Mouse (Mus musculus): ENCODE measurements around the gene Zfp408. TPM values are rescaled to one million over a fixed set of nuclear protein-coding genes. Genes with fewer than 3 reads are reported as not detected.

Gene Zfp408
- polyA plus RNA-seq, 1 experiment: 11.8 TPM

GRCm38 (mm10) chr2:91689452-91689851 is 39.9 kb upstream of the Zfp408 start:
- TF ChIP-seq MYOG (IDR thresholded peaks at IDR 0.05; ENCODE audit: control insufficient read depth in 1 of 3, insufficient read depth in 1 of 3, insufficient read length in 2 of 3, low read depth in 2 of 3) (no peak), SRF (IDR thresholded peaks at IDR 0.05; ENCODE audit: control insufficient read depth, insufficient read length, low read depth) (no peak), POLR2AphosphoS2 (IDR thresholded peaks at IDR 0.05; ENCODE audit: insufficient read length, low read depth) (no peak)
- H3K27me3 ChIP-seq (ENCODE audit: control insufficient read depth, insufficient read depth, insufficient read length): no peaks in the 10 kb centered on the region
- no peak overlapping the region for H3K4me3 ChIP-seq
- peaks cover 22% of the 10 kb centered on the region for H3K36me3 ChIP-seq (ENCODE audit: control insufficient read depth, insufficient read depth)
- no peaks in the 10 kb centered on the region for H3K79me2 ChIP-seq (ENCODE audit: control insufficient read depth, insufficient read depth)
- no peak overlapping the region for H3ac ChIP-seq (ENCODE audit: control insufficient read depth, insufficient read length)
- no peak overlapping the region for H3K4me2 ChIP-seq (ENCODE audit: low read depth)

- H3K4me2 ChIP-seq (ENCODE audit: low read depth): no peak overlapping the region
- TF ChIP-seq MYOG (IDR thresholded peaks at IDR 0.05; ENCODE audit: control insufficient read depth in 1 of 3, insufficient read depth in 1 of 3, insufficient read length in 2 of 3, low read depth in 2 of 3): no peak
- TF ChIP-seq E2F4 (IDR thresholded peaks at IDR 0.05; ENCODE audit: insufficient read depth): no peak
- no peak for TF ChIP-seq TCF12 (IDR thresholded peaks at IDR 0.05; ENCODE audit: insufficient read depth, poor library complexity, severe bottlenecking)
- no peak for TF ChIP-seq USF1 (IDR thresholded peaks at IDR 0.05; ENCODE audit: low read depth)
- H3K79me2 ChIP-seq (ENCODE audit: control insufficient read depth, insufficient read depth): no peaks in the 10 kb centered on the region
- no peaks in the 10 kb centered on the region for H3K27me3 ChIP-seq (ENCODE audit: control insufficient read depth, insufficient read depth, insufficient read length)
- H3K4me3 ChIP-seq: no peak overlapping the region
- H3K36me3 ChIP-seq (ENCODE audit: control insufficient read depth, insufficient read depth): peaks cover 22% of the 10 kb centered on the region
- no peak overlapping the region for H3ac ChIP-seq (ENCODE audit: control insufficient read depth, insufficient read length)
Observed at GRCm38 (mm10) chr2:91683919-91684318, 34.3 kb upstream of the Zfp408 start.

GRCm38 (mm10) chr2:91682850-91683249 is 33.3 kb upstream of the Zfp408 start:
- H3ac ChIP-seq (ENCODE audit: control insufficient read depth, insufficient read length): no peak overlapping the region
- TF ChIP-seq TCF3 (IDR thresholded peaks at IDR 0.05; ENCODE audit: insufficient read length, low read depth) (no peak), REST (IDR thresholded peaks at IDR 0.05; ENCODE audit: insufficient read depth, insufficient read length) (no peak), MYOG (IDR thresholded peaks at IDR 0.05; ENCODE audit: control insufficient read depth in 1 of 3, insufficient read depth in 1 of 3, insufficient read length in 2 of 3, low read depth in 2 of 3) (no peak), MYOD1 (IDR thresholded peaks at IDR 0.05; ENCODE audit: control insufficient read depth in 1 of 3, insufficient read length in 2 of 3, low read depth in 2 of 3) (no peak), TCF12 (IDR thresholded peaks at IDR 0.05; ENCODE audit: insufficient read depth, poor library complexity, severe bottlenecking) (no peak), POLR2A (IDR thresholded peaks at IDR 0.05; ENCODE audit: insufficient read length, low read depth) (no peak), E2F4 (IDR thresholded peaks at IDR 0.05; ENCODE audit: insufficient read depth) (no peak), MAX (IDR thresholded peaks at IDR 0.05; ENCODE audit: low read depth) (no peak), CEBPB (IDR thresholded peaks at IDR 0.05; ENCODE audit: insufficient read depth, poor library complexity, severe bottlenecking) (no peak), POLR2AphosphoS2 (IDR thresholded peaks at IDR 0.05; ENCODE audit: insufficient read length, low read depth) (no peak), USF1 (IDR thresholded peaks at IDR 0.05; ENCODE audit: low read depth) (no peak), SRF (IDR thresholded peaks at IDR 0.05; ENCODE audit: control insufficient read depth, insufficient read length, low read depth) (no peak)
- no peaks in the 10 kb centered on the region for H3K27me3 ChIP-seq (ENCODE audit: control insufficient read depth, insufficient read depth, insufficient read length)
- H3K4me2 ChIP-seq (ENCODE audit: low read depth): no peak overlapping the region
- peaks cover 22% of the 10 kb centered on the region for H3K36me3 ChIP-seq (ENCODE audit: control insufficient read depth, insufficient read depth)
- H3K4me3 ChIP-seq: no peak overlapping the region
- no peaks in the 10 kb centered on the region for H3K79me2 ChIP-seq (ENCODE audit: control insufficient read depth, insufficient read depth)

- no peaks in the 10 kb centered on the region for H3K27me3 ChIP-seq (ENCODE audit: control insufficient read depth, insufficient read depth, insufficient read length)
- H3K4me3 ChIP-seq: no peak overlapping the region
- no peak overlapping the region for H3K4me2 ChIP-seq (ENCODE audit: low read depth)
- H3K36me3 ChIP-seq (ENCODE audit: control insufficient read depth, insufficient read depth): peaks cover 32% of the 10 kb centered on the region
- H3K79me2 ChIP-seq (ENCODE audit: control insufficient read depth, insufficient read depth): no peaks in the 10 kb centered on the region
- H3ac ChIP-seq (ENCODE audit: control insufficient read depth, insufficient read length): no peak overlapping the region
- no peak for TF ChIP-seq MYOD1 (IDR thresholded peaks at IDR 0.05; ENCODE audit: control insufficient read depth in 1 of 3, insufficient read length in 2 of 3, low read depth in 2 of 3)
- TF ChIP-seq E2F4 (IDR thresholded peaks at IDR 0.05; ENCODE audit: insufficient read depth): no peak
- TF ChIP-seq CEBPB (IDR thresholded peaks at IDR 0.05; ENCODE audit: insufficient read depth, poor library complexity, severe bottlenecking): no peak
- no peak for TF ChIP-seq MYOG (IDR thresholded peaks at IDR 0.05; ENCODE audit: control insufficient read depth in 1 of 3, insufficient read depth in 1 of 3, insufficient read length in 2 of 3, low read depth in 2 of 3)
- no peak for TF ChIP-seq USF1 (IDR thresholded peaks at IDR 0.05; ENCODE audit: low read depth)
- no peak for TF ChIP-seq REST (IDR thresholded peaks at IDR 0.05; ENCODE audit: insufficient read depth, insufficient read length)
- no peak for TF ChIP-seq POLR2A (IDR thresholded peaks at IDR 0.05; ENCODE audit: insufficient read length, low read depth)
- TF ChIP-seq SRF (IDR thresholded peaks at IDR 0.05; ENCODE audit: control insufficient read depth, insufficient read length, low read depth): no peak
- no peak for TF ChIP-seq POLR2AphosphoS2 (IDR thresholded peaks at IDR 0.05; ENCODE audit: insufficient read length, low read depth)
Observed at GRCm38 (mm10) chr2:91676961-91677360, 27.4 kb upstream of the Zfp408 start.

- TF ChIP-seq E2F4 (IDR thresholded peaks at IDR 0.05; ENCODE audit: insufficient read depth) (no peak), MYOG (IDR thresholded peaks at IDR 0.05; ENCODE audit: control insufficient read depth in 1 of 3, insufficient read depth in 1 of 3, insufficient read length in 2 of 3, low read depth in 2 of 3) (no peak), CEBPB (IDR thresholded peaks at IDR 0.05; ENCODE audit: insufficient read depth, poor library complexity, severe bottlenecking) (no peak), REST (IDR thresholded peaks at IDR 0.05; ENCODE audit: insufficient read depth, insufficient read length) (no peak), MYOD1 (IDR thresholded peaks at IDR 0.05; ENCODE audit: control insufficient read depth in 1 of 3, insufficient read length in 2 of 3, low read depth in 2 of 3) (no peak), TCF3 (IDR thresholded peaks at IDR 0.05; ENCODE audit: insufficient read length, low read depth) (no peak), POLR2A (IDR thresholded peaks at IDR 0.05; ENCODE audit: insufficient read length, low read depth) (no peak), POLR2AphosphoS2 (IDR thresholded peaks at IDR 0.05; ENCODE audit: insufficient read length, low read depth) (no peak), TCF12 (IDR thresholded peaks at IDR 0.05; ENCODE audit: insufficient read depth, poor library complexity, severe bottlenecking) (no peak), MAX (IDR thresholded peaks at IDR 0.05; ENCODE audit: low read depth) (no peak), USF1 (IDR thresholded peaks at IDR 0.05; ENCODE audit: low read depth) (no peak), SRF (IDR thresholded peaks at IDR 0.05; ENCODE audit: control insufficient read depth, insufficient read length, low read depth) (no peak)
- Histone ChIP-seq H3K36me3 (ENCODE audit: control insufficient read depth, insufficient read depth) (peaks cover 28% of the 10 kb centered on the region), H3K4me3 (no peak overlapping the region), H3K79me2 (ENCODE audit: control insufficient read depth, insufficient read depth) (no peaks in the 10 kb centered on the region), H3K4me2 (ENCODE audit: low read depth) (no peak overlapping the region), H3ac (ENCODE audit: control insufficient read depth, insufficient read length) (no peak overlapping the region), H3K27me3 (ENCODE audit: control insufficient read depth, insufficient read depth, insufficient read length) (no peaks in the 10 kb centered on the region)
Observed at GRCm38 (mm10) chr2:91676420-91676819, 26.8 kb upstream of the Zfp408 start.
